Mouse (Mus musculus) MEL (cell line): ENCODE results near the gene Fbxo41. TPM values are rescaled to one million over a fixed set of nuclear protein-coding genes. Genes with fewer than 3 reads are reported as not detected.

Experiments used
- DNase-seq: peaks from one replicate; pipeline ENCODE4 v3.0.0; 2011; ENCODE audit warnings: low read depth, low spot score
- H3K27ac ChIP-seq: 2 replicates; pipeline ENCODE4 v1.5.1; 2012; ENCODE audit warnings: low read depth, mild to moderate bottlenecking, control low read depth, low read length, moderate library complexity; ENCODE audit not compliant: control insufficient read depth
- H3K27me3 ChIP-seq, 2 experiments: fragments of 150-350 bp in 1 of 2; sonication (generic) in 1 of 2; 2 replicates each; pipeline ENCODE4 v1.6.1; 2012; ENCODE audit warnings: low read length in 2 of 2, mild to moderate bottlenecking in 2 of 2, improper control_type of control experiment in 1 of 2, moderate library complexity in 1 of 2; ENCODE audit not compliant: insufficient read depth in 2 of 2, control insufficient read depth in 1 of 2
- H3K36me3 ChIP-seq, 2 experiments: 2 replicates each; pipeline ENCODE4 v1.6.1; 2012 to 2014; ENCODE audit warnings: low read length in 2 of 2, improper control_type of control experiment in 1 of 2, inconsistent platforms in 1 of 2, mild to moderate bottlenecking in 1 of 2; ENCODE audit not compliant: insufficient read depth in 2 of 2, control insufficient read depth in 1 of 2
- H3K4me1 ChIP-seq, 2 experiments: fragments of 150-350 bp in 1 of 2; sonication (generic) in 1 of 2; 2 replicates each; pipeline ENCODE4 v1.6.1; 2012; ENCODE audit warnings: low read length in 2 of 2, improper control_type of control experiment in 1 of 2, mild to moderate bottlenecking in 1 of 2; ENCODE audit not compliant: insufficient read depth in 2 of 2, control insufficient read depth in 1 of 2
- H3K4me3 ChIP-seq, 2 experiments: fragments of 150-350 bp in 1 of 2; sonication (generic) in 1 of 2; 2 replicates each; pipeline ENCODE4 v1.5.1; 2012; ENCODE audit warnings: low read depth in 2 of 2, low read length in 2 of 2, mild to moderate bottlenecking in 2 of 2, moderate library complexity in 2 of 2, control low read depth in 1 of 2, improper control_type of control experiment in 1 of 2; ENCODE audit not compliant: control insufficient read depth in 1 of 2, insufficient read depth in 1 of 2
- H3K79me2 ChIP-seq: 2 replicates; pipeline ENCODE4 v1.6.1; 2012; ENCODE audit warnings: mild to moderate bottlenecking, low read length, moderate library complexity; ENCODE audit not compliant: control insufficient read depth, poor library complexity, insufficient read depth
- H3K9ac ChIP-seq: 2 replicates; pipeline ENCODE4 v1.6.1; 2012; ENCODE audit warnings: low read depth, mild to moderate bottlenecking, control low read depth, low read length, moderate library complexity; ENCODE audit not compliant: control insufficient read depth, poor library complexity, severe bottlenecking
- H3K9me3 ChIP-seq: fragments of 150-350 bp; sonication (generic); replicated peaks from 2 replicates; pipeline ENCODE4 v1.6.1; 2012; ENCODE audit warnings: mild to moderate bottlenecking, low read length, improper control_type of control experiment, moderate library complexity; ENCODE audit not compliant: insufficient read depth
- BHLHE40 ChIP-seq: IDR thresholded peaks from 2 replicates; pipeline ENCODE4 v1.6.1; 2012; ENCODE audit warnings: low read depth, mild to moderate bottlenecking, inconsistent platforms, low read length, improper control_type of control experiment, borderline replicate concordance
- CHD2 ChIP-seq: IDR thresholded peaks from 2 replicates; pipeline ENCODE4 v1.6.1; 2011; ENCODE audit warnings: low read length, improper control_type of control experiment
- CTCF ChIP-seq, 3 experiments: IDR thresholded peaks in 2 of 3; conservative IDR thresholded peaks in 1 of 3; 2 replicates each; pipeline ENCODE4 v1.5.1; 2011 to 2012; ENCODE audit warnings: low read length in 3 of 3, low read depth in 2 of 3, mild to moderate bottlenecking in 2 of 3, improper control_type of control experiment in 1 of 3, inconsistent platforms in 1 of 3, mixed read lengths in 1 of 3, moderate library complexity in 1 of 3; ENCODE audit not compliant: control insufficient read depth in 1 of 3, insufficient read depth in 1 of 3, poor library complexity in 1 of 3, severe bottlenecking in 1 of 3
- E2F4 ChIP-seq: IDR thresholded peaks from 2 replicates; pipeline ENCODE4 v1.6.1; 2011; ENCODE audit warnings: low read depth, low read length, improper control_type of control experiment, borderline replicate concordance
- ELF1 ChIP-seq: IDR thresholded peaks from 2 replicates; pipeline ENCODE4 v1.6.1; 2014; ENCODE audit warnings: low read depth, mild to moderate bottlenecking, inconsistent platforms, low read length, improper control_type of control experiment, moderate library complexity
- ETS1 ChIP-seq: IDR thresholded peaks from 2 replicates; pipeline ENCODE4 v1.6.1; 2012; ENCODE audit warnings: low read depth, mild to moderate bottlenecking, inconsistent platforms, low read length, improper control_type of control experiment, moderate library complexity
- GATA1 ChIP-seq: IDR thresholded peaks from 2 replicates; pipeline ENCODE4 v1.6.1; 2011; ENCODE audit warnings: low read depth, low read length, improper control_type of control experiment
- JUND ChIP-seq: IDR thresholded peaks from 2 replicates; pipeline ENCODE4 v1.6.1; 2011; ENCODE audit warnings: low read depth, mild to moderate bottlenecking, improper control_type of control experiment, low read length
- MAX ChIP-seq: IDR thresholded peaks from 2 replicates; pipeline ENCODE4 v1.6.1; 2011; ENCODE audit warnings: low read length, improper control_type of control experiment
- MXI1 ChIP-seq: IDR thresholded peaks from 2 replicates; pipeline ENCODE4 v1.6.1; 2011; ENCODE audit warnings: mild to moderate bottlenecking, low read depth, low read length, improper control_type of control experiment
- NRF1 ChIP-seq: IDR thresholded peaks from 2 replicates; pipeline ENCODE4 v1.6.1; 2014; ENCODE audit warnings: low read depth, mild to moderate bottlenecking, inconsistent platforms, low read length, improper control_type of control experiment, moderate library complexity; ENCODE audit not compliant: poor library complexity, insufficient read depth, severe bottlenecking
- POLR2AphosphoS5 ChIP-seq: IDR thresholded peaks from 2 replicates; pipeline ENCODE4 v1.6.1; 2012; ENCODE audit warnings: low read depth, borderline replicate concordance, mild to moderate bottlenecking, inconsistent platforms, low read length, moderate library complexity, mixed read lengths
- SIN3A ChIP-seq: IDR thresholded peaks from 2 replicates; pipeline ENCODE4 v1.6.1; 2012; ENCODE audit warnings: low read length, improper control_type of control experiment, inconsistent platforms
- SMC3 ChIP-seq: IDR thresholded peaks from 2 replicates; pipeline ENCODE4 v1.6.1; 2011; ENCODE audit warnings: low read depth, low read length, improper control_type of control experiment
- TBP ChIP-seq: IDR thresholded peaks from 2 replicates; pipeline ENCODE4 v1.8.0; 2011; ENCODE audit warnings: low read depth, low read length, improper control_type of control experiment
- UBTF ChIP-seq: IDR thresholded peaks from 2 replicates; pipeline ENCODE4 v1.6.1; 2012; ENCODE audit warnings: low read depth, mild to moderate bottlenecking, inconsistent platforms, low read length, improper control_type of control experiment, moderate library complexity, borderline replicate concordance; ENCODE audit not compliant: insufficient read depth
- ZKSCAN1 ChIP-seq: IDR thresholded peaks from 2 replicates; pipeline ENCODE4 v1.6.1; 2012; ENCODE audit warnings: low read depth, mild to moderate bottlenecking, inconsistent platforms, low read length, improper control_type of control experiment, moderate library complexity
- ZMIZ1 ChIP-seq: IDR thresholded peaks from 2 replicates; pipeline ENCODE4 v1.6.1; 2012; ENCODE audit warnings: low read depth, mild to moderate bottlenecking, inconsistent platforms, low read length, improper control_type of control experiment, moderate library complexity
- ZNF384 ChIP-seq: IDR thresholded peaks from 2 replicates; pipeline ENCODE4 v1.6.1; 2012; ENCODE audit warnings: low read depth, mild to moderate bottlenecking, inconsistent platforms, low read length, improper control_type of control experiment
- polyA plus RNA-seq, 2 experiments: library from polyadenylated mRNA; stranded (reverse) in 1 of 2; unstranded in 1 of 2; fragments of >175 nt in 1 of 2; fragments of >200 nt in 1 of 2; gene quantifications; 2 replicates each; pipeline versions ENCODE4 v1.2.1 to v1.2.4; 2012; ENCODE audit warnings: low replicate concordance in 2 of 2, low read depth in 1 of 2; ENCODE audit not compliant: insufficient read length in 2 of 2, insufficient read depth in 1 of 2, missing spikeins in 1 of 2
- total RNA-seq: library from RNA; depleted of rRNA; stranded (reverse); fragments of 300-350 nt; gene quantifications from 2 replicates; pipeline ENCODE4 v1.2.3, GENCODE M21; 2012

Gene Fbxo41
- total and polyA plus RNA-seq, 3 experiments = 0.01 to 0.04 TPM; not detected in 1

- H3K27me3 ChIP-seq = peaks cover 0 to 3% of the 10 kb centered on the region in 2 experiments; a peak in 1 of 4 replicates
- H3K4me3 ChIP-seq = no peak overlapping the region
- no peaks in the 10 kb centered on the region for H3K36me3 ChIP-seq
- no peaks in the 10 kb centered on the region for H3K4me1 ChIP-seq
- TF ChIP-seq SMC3 (no peak), CTCF (IDR thresholded peaks at IDR 0.05 in 2 of 3, conservative IDR thresholded peaks at IDR 0.05 in 1 of 3; ENCODE audit: control insufficient read depth in 1 of 3, insufficient read depth in 1 of 3, low read depth in 2 of 3, low read length in 3 of 3, poor library complexity in 1 of 3, severe bottlenecking in 1 of 3) (no peak), E2F4 (no peak), CHD2 (no peak), ZNF384 (no peak), JUND (no peak), POLR2AphosphoS5 (no peak), ELF1 (no peak), NRF1 (no peak), MXI1 (no peak), ETS1 (no peak), MAX (no peak), TBP (no peak), ZMIZ1 (no peak)
- TF ChIP-seq, all 39 proteins: peak for 0
- H3K9me3 ChIP-seq = no peaks in the 10 kb centered on the region
- no peak for DNase-seq
- no peak overlapping the region for H3K27ac ChIP-seq
- no peaks in the 10 kb centered on the region for H3K79me2 ChIP-seq
- no peak overlapping the region for H3K9ac ChIP-seq
These were observed 2.4 kb downstream of the Fbxo41 start for GRCm38 (mm10) chr6:85500416-85500815.

- Histone ChIP-seq H3K9ac (no peak overlapping the region), H3K27me3 (peaks cover 0 to 9% of the 10 kb centered on the region in 2 experiments; a peak in 3 of 4 replicates), H3K79me2 (no peaks in the 10 kb centered on the region), H3K9me3 (no peaks in the 10 kb centered on the region), H3K27ac (no peak overlapping the region), H3K4me3 (no peak overlapping the region), H3K36me3 (no peaks in the 10 kb centered on the region), H3K4me1 (no peaks in the 10 kb centered on the region)
- TF ChIP-seq BHLHE40 = no peak
- peak; percentile 70 for TF ChIP-seq SIN3A
- no peak for TF ChIP-seq UBTF
- TF ChIP-seq MXI1 = 0 out of 2 replicates have a peak, but pooled peaks have one; percentile 39
- TF ChIP-seq ZKSCAN1 = peak; percentile 87
- TF ChIP-seq ZNF384 = peak; percentile 59; the same call in 1 of the 2 replicates
- TF ChIP-seq GATA1 = peak; percentile 31; the same call in 1 of the 2 replicates
- DNase-seq = peak; percentile 51
These were observed 4.6 kb downstream of the Fbxo41 start for GRCm38 (mm10) chr6:85498147-85498546.
